Mouse (Mus musculus): ENCODE data around the gene 5430403G16Rik. TPM values are rescaled to one million over a fixed set of nuclear protein-coding genes. Genes with fewer than 3 reads are reported as not detected.
"Not testable (repeated sequence)": the region's sequence is repeated elsewhere in the genome, so short reads cannot be mapped to it uniquely, and the experiment has no call there.

The 5430403G16Rik gene
- polyA plus RNA-seq (2015; fragmentation: Nextera tagmentation; extraction: Ambion mirVana): 1.8 and 2.0 TPM in 2 replicates

DNA sequence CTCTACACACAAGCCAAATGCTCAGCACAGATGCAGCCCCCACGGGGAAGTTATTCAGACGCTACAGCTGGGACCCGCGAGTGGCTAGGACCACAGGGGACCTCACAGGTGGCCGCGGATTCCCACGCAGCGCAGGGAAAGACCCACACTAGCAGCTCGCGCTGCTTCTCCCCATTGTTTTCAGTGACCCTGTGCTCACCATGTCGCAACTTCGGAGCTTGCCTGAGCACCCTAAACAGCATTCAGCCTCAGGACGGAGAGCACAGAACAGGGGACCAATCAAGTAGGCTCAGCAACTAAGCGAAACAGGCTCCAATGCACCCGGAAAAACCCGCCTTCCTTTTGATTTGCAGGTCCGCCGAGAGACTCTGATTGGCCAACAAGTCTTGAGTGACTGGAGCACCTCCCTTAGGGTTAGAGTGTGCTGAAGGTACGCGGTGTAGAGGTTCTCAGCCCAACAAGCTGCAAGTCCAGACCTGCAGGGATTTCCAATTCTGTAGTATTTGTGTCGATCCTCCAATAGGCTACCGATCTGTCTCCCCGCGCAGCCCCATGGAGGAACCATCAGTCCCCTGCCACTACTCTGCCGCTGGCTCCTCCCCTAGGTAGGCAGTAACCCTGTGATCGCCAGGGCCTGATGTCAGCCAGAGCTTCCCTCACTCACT lies at the start of gene 5430403G16Rik:
Gene 5430403G16Rik, minus strand, starts transcription at position 505 of the 665 bp plus-strand sequence.
- H3K4me1 ChIP-seq (replicated peaks); H3K36me3 ChIP-seq; H3K9me3 ChIP-seq; H3K27me3 ChIP-seq: not testable (repeated sequence)
- Histone ChIP-seq H3K4me3 (peak within 1 kb of the TSS; percentile 49), H3K4me2 (peak within 1 kb of the TSS; percentile 73), H3K9ac (peak within 1 kb of the TSS; percentile 74), H3K27ac (peak within 1 kb of the TSS; percentile 74)
- WGBS: under 1% methylated on average over 26 of the region's 26 CpGs
- ATAC-seq (ENCODE audit: low FRiP score): peak; percentile 98

DNA sequence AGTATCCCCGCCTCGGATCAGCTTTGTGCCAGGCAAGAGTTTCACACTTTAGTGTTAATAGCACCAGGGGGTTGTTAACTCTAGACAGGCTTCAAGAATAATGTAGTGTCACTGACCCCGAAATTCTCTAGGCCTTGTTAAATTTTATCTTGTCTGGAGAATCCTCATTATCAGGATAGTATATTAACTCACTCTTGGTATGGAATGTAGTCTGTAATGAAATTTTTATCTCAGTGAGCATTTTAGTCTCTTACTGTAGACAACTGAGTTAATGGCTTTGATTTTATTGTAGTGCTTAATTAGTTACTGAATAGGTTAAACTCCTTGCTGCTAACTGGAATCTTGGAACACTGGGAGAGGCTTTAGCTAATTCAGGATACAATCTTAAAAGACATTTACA lies 26.5 kb upstream of the 5430403G16Rik start:
- 85% methylated on average over 3 of the region's 3 CpGs for WGBS
- not testable (repeated sequence) for H3K9me3 ChIP-seq; H3K4me2 ChIP-seq; H3K36me3 ChIP-seq; H3K9ac ChIP-seq; H3K4me1 ChIP-seq (replicated peaks); H3K27me3 ChIP-seq; H3K4me3 ChIP-seq; ATAC-seq (ENCODE audit: low FRiP score); H3K27ac ChIP-seq

DNA sequence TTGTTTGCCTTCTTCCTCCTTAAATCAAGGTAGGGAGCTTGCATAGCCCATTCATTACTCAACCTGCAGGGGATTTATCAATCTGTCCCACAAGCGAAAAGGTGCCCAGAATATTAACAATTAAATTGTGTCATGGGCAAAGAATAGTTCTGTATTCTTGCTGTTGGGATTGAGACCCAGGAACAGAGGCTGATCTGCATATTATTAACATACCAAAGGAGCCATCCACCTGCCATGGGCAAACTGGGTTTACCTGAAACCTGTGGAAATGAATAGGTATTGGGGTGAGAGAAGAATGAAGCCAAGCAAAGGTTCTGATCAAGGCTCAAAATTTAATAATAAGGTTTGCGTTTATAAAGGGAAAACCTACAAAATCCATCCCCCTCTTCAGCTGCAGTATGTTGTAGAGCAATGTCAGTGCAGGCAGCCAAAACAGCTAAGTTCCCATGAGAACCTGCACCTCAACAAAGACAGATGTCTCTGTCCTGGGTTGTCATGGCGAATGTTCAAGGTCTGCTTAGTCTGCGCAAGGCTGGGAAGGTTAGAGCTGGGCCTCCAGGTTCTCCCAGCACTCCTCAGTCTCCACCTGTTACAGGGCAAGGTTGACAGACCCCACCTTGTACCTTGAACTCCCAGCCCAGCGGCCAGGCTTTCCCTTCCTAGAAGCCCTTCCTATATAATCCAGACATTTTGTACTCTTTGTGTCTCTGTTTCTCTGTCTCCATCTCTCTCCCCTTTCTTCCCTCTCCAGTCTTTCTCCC lies 544 bp upstream of the 5430403G16Rik start:
- not testable (repeated sequence) for H3K4me1 ChIP-seq (replicated peaks); H3K27me3 ChIP-seq; H3K9me3 ChIP-seq; H3K36me3 ChIP-seq
- peak overlapping the region; percentile 73 for H3K4me2 ChIP-seq
- WGBS: 65% methylated on average over 5 of the region's 5 CpGs
- H3K9ac ChIP-seq: peak overlapping the region; percentile 35; the same call in 1 of the 2 replicates
- ATAC-seq (ENCODE audit: low FRiP score): peak; percentile 12; the same call in 1 of the 2 replicates
- peak overlapping the region; percentile 74; the same call in 1 of the 2 replicates for H3K27ac ChIP-seq
- H3K4me3 ChIP-seq: peak overlapping the region; percentile 49

DNA sequence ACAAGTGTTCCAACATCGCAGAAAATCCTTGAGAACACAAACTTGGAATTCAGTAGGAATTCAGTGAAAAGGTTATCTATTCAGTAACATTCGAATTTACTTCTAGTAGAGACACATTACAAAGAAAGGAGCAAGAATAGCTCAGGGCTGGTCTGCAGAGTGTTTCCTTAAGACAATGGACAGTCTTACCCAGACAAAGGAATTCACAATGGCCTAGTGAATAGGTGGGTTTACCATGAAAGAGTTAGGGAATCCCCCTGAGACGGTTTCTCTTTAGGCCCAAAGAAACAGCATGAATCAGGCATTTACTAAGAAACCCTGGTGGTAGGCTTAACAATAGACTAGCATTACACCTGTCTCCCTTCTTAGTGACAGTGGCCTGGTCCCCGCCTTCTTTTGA lies 7.9 kb downstream of the 5430403G16Rik start:
- Histone ChIP-seq H3K4me3 (no peak overlapping the region), H3K9ac (no peak overlapping the region), H3K27me3 (no peaks in the 10 kb centered on the region), H3K4me2 (no peak overlapping the region), H3K36me3 (no peaks in the 10 kb centered on the region), H3K27ac (no peak overlapping the region), H3K4me1 (replicated peaks) (no peaks in the 10 kb centered on the region), H3K9me3 (peaks cover 19% of the 10 kb centered on the region; the same call in 1 of the 2 replicates)
- 74% methylated on average over 4 of the region's 4 CpGs for WGBS
- ATAC-seq (ENCODE audit: low FRiP score): no peak

Other genes starting within 250 kb of the 5430403G16Rik start
- gene Crlf2, start 132.0 kb downstream of the 5430403G16Rik start, polyA plus RNA-seq (2015; fragmentation: Nextera tagmentation; extraction: Ambion mirVana): 14.4 and 16.7 TPM in 2 replicates
- 4.3 and 4.9 TPM in 2 replicates for gene 4930522L14Rik, start 60.8 kb upstream of the 5430403G16Rik start, polyA plus RNA-seq (2015; fragmentation: Nextera tagmentation; extraction: Ambion mirVana)
- gene Gm15446, start 232.4 kb upstream of the 5430403G16Rik start, polyA plus RNA-seq (2015; fragmentation: Nextera tagmentation; extraction: Ambion mirVana): 0.53 and 0.56 TPM in 2 replicates

Data from hindbrain, embryonic 13.5 days (tissue).